Mouse (Mus musculus): ENCODE measurements around the gene Gm10382. TPM values are rescaled to one million over a fixed set of nuclear protein-coding genes. Genes with fewer than 3 reads are reported as not detected.
A peak's percentile ranks its signal among the peaks of the same experiment; 100 is the strongest.
"Not testable (repeated sequence)": the region's sequence is repeated elsewhere in the genome, so short reads cannot be mapped to it uniquely, and the experiment has no call there.

Gm10382 gene
- polyA plus RNA-seq, 1 experiment from 2014 or later, result 0.32 TPM

DNA sequence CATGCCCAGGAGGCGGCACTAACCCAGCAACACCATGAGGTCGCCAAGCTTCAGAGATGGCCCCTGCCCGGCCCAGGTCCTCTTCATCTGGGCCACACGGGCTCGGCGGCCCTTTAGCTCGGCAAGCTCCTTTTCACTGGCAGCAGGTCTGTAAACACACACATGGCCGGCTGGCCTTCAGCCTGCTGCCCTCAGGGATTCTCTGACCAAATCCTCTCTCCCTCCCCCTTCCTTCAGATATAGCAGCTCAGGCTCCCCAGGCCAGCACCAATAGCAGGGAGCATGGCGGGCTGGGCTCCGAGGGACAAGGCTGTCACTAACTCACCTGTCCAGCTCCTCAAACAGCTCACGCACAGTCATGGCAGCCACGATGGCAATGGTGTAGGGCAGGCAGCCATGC is 29.5 kb downstream of the Gm10382 start:
- Histone ChIP-seq H3K36me3 (ENCODE audit: control insufficient read depth, insufficient read depth, low read length) (peaks cover 46% of the 10 kb centered on the region), H3K9ac (ENCODE audit: low read length) (no peak overlapping the region), H3K4me1 (ENCODE audit: control insufficient read depth, insufficient read depth, low read length) (no peaks in the 10 kb centered on the region), H3K4me2 (ENCODE audit: low read depth, low read length) (no peak overlapping the region), H3K9me3 (replicated peaks; ENCODE audit: control insufficient read depth, low read length) (no peaks in the 10 kb centered on the region), H3K4me3 (replicated peaks; ENCODE audit: low read length) (no peak overlapping the region), H3K27me3 (ENCODE audit: control insufficient read depth, insufficient read depth, low read length) (no peaks in the 10 kb centered on the region), H3K27ac (ENCODE audit: low read length) (no peak overlapping the region)
- WGBS, result 90% methylated on average over 12 of the region's 12 CpGs
- no peak for ATAC-seq (ENCODE audit: insufficient read depth, low FRiP score)

DNA sequence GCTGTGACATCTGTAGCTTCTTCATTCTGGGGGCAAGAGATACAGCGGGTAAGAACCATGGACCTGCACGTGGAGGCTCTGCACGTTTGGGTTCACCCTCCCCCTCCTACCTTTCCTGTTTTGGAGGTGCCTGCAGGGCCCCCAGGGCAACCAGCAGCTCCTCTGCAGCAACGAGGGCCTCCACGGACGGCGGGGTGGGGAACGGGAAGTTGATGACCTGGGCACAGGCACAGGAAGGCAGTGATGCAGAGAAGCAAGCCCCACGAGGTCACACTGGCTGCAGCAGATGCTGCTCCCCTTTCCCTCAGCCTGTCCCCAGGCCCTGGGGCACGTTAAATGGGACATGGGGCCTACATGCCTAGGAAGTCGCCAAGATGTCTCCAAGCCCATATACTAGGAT is 30.0 kb downstream of the Gm10382 start:
- H3K36me3 ChIP-seq (ENCODE audit: control insufficient read depth, insufficient read depth, low read length), result peaks cover 51% of the 10 kb centered on the region
- ATAC-seq (ENCODE audit: insufficient read depth, low FRiP score), result no peak
- WGBS, result 81% methylated on average over 11 of the region's 11 CpGs

DNA sequence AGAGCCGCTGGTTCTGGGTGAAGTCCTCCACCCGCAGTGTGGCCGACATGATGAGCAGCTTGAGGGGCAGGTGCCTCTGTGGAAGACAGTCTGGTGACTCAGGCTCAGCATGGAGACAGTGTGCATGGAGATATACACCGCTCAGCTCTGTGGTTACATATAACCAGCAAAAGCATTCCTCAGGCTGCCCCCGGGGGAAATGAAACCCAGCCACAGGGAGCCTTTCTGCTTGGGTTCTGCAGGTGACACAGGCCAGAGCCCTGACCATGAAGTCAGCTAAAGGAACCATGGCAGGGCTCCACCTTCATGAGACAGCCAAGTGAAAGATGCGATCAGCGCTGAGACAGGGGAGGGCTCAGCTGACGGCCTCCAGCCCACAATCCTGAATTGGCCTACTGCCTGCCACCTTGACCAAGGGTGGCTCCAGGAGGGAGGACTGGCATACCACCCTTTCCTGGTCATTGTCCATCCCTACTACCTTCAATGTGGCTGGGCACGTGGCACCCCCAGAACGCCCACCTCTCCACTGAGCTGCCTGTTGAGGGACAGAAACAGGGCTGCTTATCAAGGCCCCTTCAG is 36.7 kb downstream of the Gm10382 start:
- no peak for ATAC-seq (ENCODE audit: insufficient read depth, low FRiP score)
- Histone ChIP-seq H3K9me3 (replicated peaks; ENCODE audit: control insufficient read depth, low read length) (no peaks in the 10 kb centered on the region), H3K4me3 (replicated peaks; ENCODE audit: low read length) (no peak overlapping the region), H3K36me3 (ENCODE audit: control insufficient read depth, insufficient read depth, low read length) (peaks cover 40% of the 10 kb centered on the region), H3K9ac (ENCODE audit: low read length) (no peak overlapping the region), H3K27me3 (ENCODE audit: control insufficient read depth, insufficient read depth, low read length) (no peaks in the 10 kb centered on the region), H3K4me1 (ENCODE audit: control insufficient read depth, insufficient read depth, low read length) (no peaks in the 10 kb centered on the region), H3K27ac (ENCODE audit: low read length) (no peak overlapping the region), H3K4me2 (ENCODE audit: low read depth, low read length) (no peak overlapping the region)
- WGBS, result 91% methylated on average over 10 of the region's 10 CpGs

More for the DNA sequence above, 30.0 kb downstream of the Gm10382 start:
- H3K9ac ChIP-seq (ENCODE audit: low read length), result no peak overlapping the region
- no peaks in the 10 kb centered on the region for H3K27me3 ChIP-seq (ENCODE audit: control insufficient read depth, insufficient read depth, low read length)
- no peaks in the 10 kb centered on the region for H3K4me1 ChIP-seq (ENCODE audit: control insufficient read depth, insufficient read depth, low read length)
- H3K27ac ChIP-seq (ENCODE audit: low read length), result no peak overlapping the region
- no peak overlapping the region for H3K4me3 ChIP-seq (replicated peaks; ENCODE audit: low read length)
- H3K4me2 ChIP-seq (ENCODE audit: low read depth, low read length), result no peak overlapping the region
- H3K9me3 ChIP-seq (replicated peaks; ENCODE audit: control insufficient read depth, low read length), result no peaks in the 10 kb centered on the region

DNA sequence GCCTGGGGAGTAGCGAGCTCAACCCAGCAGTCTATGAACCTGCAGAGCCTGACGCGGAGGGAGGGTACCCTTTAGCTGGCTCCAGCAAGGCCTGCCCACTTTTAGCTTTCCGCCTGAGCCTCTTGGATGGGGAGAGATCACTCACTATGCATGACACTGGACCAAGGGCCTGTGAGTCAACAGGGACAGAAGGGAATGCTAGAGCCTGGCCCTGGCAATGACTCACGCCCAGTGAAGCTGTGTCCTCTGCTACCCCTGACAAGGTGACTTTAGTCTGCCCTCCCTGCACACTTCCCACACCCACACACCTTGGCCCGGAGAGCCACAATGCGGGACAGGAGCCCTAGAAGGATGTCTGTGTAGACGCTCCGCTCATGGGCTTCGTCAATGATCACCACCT is 37.2 kb downstream of the Gm10382 start:
- Histone ChIP-seq H3K36me3 (ENCODE audit: control insufficient read depth, insufficient read depth, low read length) (peaks cover 41% of the 10 kb centered on the region), H3K4me2 (ENCODE audit: low read depth, low read length) (no peak overlapping the region), H3K9me3 (replicated peaks; ENCODE audit: control insufficient read depth, low read length) (no peaks in the 10 kb centered on the region), H3K9ac (ENCODE audit: low read length) (no peak overlapping the region), H3K27me3 (ENCODE audit: control insufficient read depth, insufficient read depth, low read length) (no peaks in the 10 kb centered on the region), H3K27ac (ENCODE audit: low read length) (no peak overlapping the region), H3K4me3 (replicated peaks; ENCODE audit: low read length) (no peak overlapping the region), H3K4me1 (ENCODE audit: control insufficient read depth, insufficient read depth, low read length) (no peaks in the 10 kb centered on the region)
- 96% methylated on average over 10 of the region's 10 CpGs for WGBS
- no peak for ATAC-seq (ENCODE audit: insufficient read depth, low FRiP score)

DNA sequence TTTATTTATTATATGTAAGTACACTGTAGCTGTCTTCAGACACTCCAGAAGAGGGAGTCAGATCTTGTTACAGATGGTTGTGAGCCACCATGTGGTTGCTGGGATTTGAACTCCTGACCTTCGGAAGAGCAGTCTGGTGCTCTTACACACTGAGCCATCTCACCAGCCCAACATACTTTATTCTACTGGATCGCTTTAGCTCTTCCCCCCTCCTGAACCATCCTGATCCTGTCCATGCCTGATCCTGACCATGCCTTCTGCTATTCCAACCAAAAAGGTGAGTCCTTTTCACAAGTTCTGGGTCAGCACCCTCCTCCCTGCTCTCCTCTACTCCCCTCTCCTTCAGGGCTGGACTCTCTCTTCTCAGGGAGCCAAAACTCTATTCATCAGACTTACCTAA is 43.2 kb downstream of the Gm10382 start:
- WGBS, result 86% methylated on average over 2 of the region's 2 CpGs
- not testable (repeated sequence) for H3K9me3 ChIP-seq (replicated peaks; ENCODE audit: control insufficient read depth, low read length); H3K9ac ChIP-seq (ENCODE audit: low read length); H3K27me3 ChIP-seq (ENCODE audit: control insufficient read depth, insufficient read depth, low read length); H3K4me2 ChIP-seq (ENCODE audit: low read depth, low read length); H3K4me3 ChIP-seq (replicated peaks; ENCODE audit: low read length); ATAC-seq (ENCODE audit: insufficient read depth, low FRiP score); H3K27ac ChIP-seq (ENCODE audit: low read length)
- Histone ChIP-seq H3K4me1 (ENCODE audit: control insufficient read depth, insufficient read depth, low read length) (peaks cover 11% of the 10 kb centered on the region), H3K36me3 (ENCODE audit: control insufficient read depth, insufficient read depth, low read length) (peaks cover 13% of the 10 kb centered on the region)

DNA sequence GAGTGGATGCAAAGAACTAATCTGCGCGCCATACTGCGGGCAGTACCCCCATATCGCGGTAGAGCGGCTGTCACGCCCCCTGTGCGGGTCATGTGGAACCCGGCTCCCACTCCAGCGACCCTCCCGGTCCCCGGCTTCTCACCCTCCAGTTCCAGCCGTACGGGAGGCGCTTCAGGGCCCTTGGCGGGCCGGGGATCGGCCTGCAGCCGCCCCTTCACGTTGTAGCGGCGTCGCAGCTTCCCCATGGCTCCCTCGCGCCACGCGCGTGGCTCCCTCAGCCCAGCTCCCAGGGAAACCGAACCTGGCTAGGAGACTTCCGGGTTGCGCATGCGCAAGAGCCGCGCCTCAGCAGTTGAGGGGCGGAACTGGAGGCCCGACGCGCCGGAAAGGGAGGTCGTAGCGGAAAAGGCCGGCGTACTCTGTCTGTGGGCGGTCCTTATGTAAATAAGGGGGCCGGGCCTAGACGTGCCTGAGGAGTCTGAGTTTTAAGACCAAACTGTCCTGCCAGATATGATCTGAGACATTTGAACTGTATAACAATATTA is 44.7 kb downstream of the Gm10382 start, which contains the start of gene Dhx37:
Gene Dhx37 (minus strand): TSS at position 329 of the 545 bp plus-strand sequence.
- ATAC-seq (ENCODE audit: insufficient read depth, low FRiP score), result peak; percentile 98
- no peaks in the 10 kb centered on the region for H3K9me3 ChIP-seq (replicated peaks; ENCODE audit: control insufficient read depth, low read length)
- peak within 1 kb of the TSS; percentile 72 for H3K4me2 ChIP-seq (ENCODE audit: low read depth, low read length)
- no peaks in the 10 kb centered on the region for H3K27me3 ChIP-seq (ENCODE audit: control insufficient read depth, insufficient read depth, low read length)
- peak within 1 kb of the TSS; percentile 70 for H3K4me3 ChIP-seq (replicated peaks; ENCODE audit: low read length)
- under 1% methylated on average over 46 of the region's 46 CpGs for WGBS
- peaks cover 9% of the 10 kb centered on the region for H3K36me3 ChIP-seq (ENCODE audit: control insufficient read depth, insufficient read depth, low read length)
- H3K27ac ChIP-seq (ENCODE audit: low read length), result no peak within 1 kb of the TSS
- H3K4me1 ChIP-seq (ENCODE audit: control insufficient read depth, insufficient read depth, low read length), result peaks cover 11% of the 10 kb centered on the region
- peak within 1 kb of the TSS; percentile 87 for H3K9ac ChIP-seq (ENCODE audit: low read length)

DNA sequence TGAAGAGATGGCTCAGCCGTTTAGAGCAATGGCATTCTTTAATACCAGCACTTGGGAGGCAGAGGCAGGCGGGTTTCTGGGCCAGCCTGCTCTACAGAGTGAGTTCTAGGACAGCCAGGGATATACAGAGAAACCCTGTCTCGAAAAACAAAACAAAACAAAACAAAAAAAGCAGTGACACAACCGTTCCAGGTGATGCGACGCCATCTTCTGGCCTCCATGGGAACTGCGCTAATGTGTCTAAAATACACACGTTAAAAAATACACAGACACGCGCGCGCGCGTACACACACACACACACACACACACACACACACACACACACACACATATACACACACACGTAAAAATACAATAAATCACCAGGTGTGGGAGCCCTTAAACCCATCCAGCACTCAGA is 45.2 kb downstream of the Gm10382 start:
- 56% methylated on average over 15 of the region's 15 CpGs for WGBS
- peak overlapping the region; percentile 70; the same call in 1 of the 2 replicates for H3K4me3 ChIP-seq (replicated peaks; ENCODE audit: low read length)
- not testable (repeated sequence) for H3K27me3 ChIP-seq (ENCODE audit: control insufficient read depth, insufficient read depth, low read length); ATAC-seq (ENCODE audit: insufficient read depth, low FRiP score); H3K9ac ChIP-seq (ENCODE audit: low read length); H3K27ac ChIP-seq (ENCODE audit: low read length); H3K9me3 ChIP-seq (replicated peaks; ENCODE audit: control insufficient read depth, low read length); H3K36me3 ChIP-seq (ENCODE audit: control insufficient read depth, insufficient read depth, low read length)
- peaks cover 11% of the 10 kb centered on the region for H3K4me1 ChIP-seq (ENCODE audit: control insufficient read depth, insufficient read depth, low read length)
- peak overlapping the region; percentile 72 for H3K4me2 ChIP-seq (ENCODE audit: low read depth, low read length)

Other genes with a start within 250 kb of the Gm10382 start
- 21.4 and 24.6 TPM in 2 replicates for gene Ncor2, start 210.1 kb upstream of the Gm10382 start, polyA plus RNA-seq (2015; fragmentation: Nextera tagmentation; extraction: Ambion mirVana)
- gene Scarb1, start 48.2 kb upstream of the Gm10382 start, polyA plus RNA-seq (2015; fragmentation: Nextera tagmentation; extraction: Ambion mirVana), result 60.6 and 61.4 TPM in 2 replicates
- 1,047 and 1,111 TPM in 2 replicates for gene Ubc, start 880 bp downstream of the Gm10382 start, polyA plus RNA-seq (2015; fragmentation: Nextera tagmentation; extraction: Ambion mirVana)
- 8.4 and 10.8 TPM in 2 replicates for gene Dhx37, start 44.8 kb downstream of the Gm10382 start, polyA plus RNA-seq (2015; fragmentation: Nextera tagmentation; extraction: Ambion mirVana)
- gene Bri3bp, start 52.2 kb downstream of the Gm10382 start, polyA plus RNA-seq (2015; fragmentation: Nextera tagmentation; extraction: Ambion mirVana), result 27.7 and 31.8 TPM in 2 replicates
- gene Aacs, start 86.5 kb downstream of the Gm10382 start, polyA plus RNA-seq (2015; fragmentation: Nextera tagmentation; extraction: Ambion mirVana), result 75.4 and 79.3 TPM in 2 replicates
- 0.26 and 0.37 TPM in 2 replicates for gene Tmem132b, start 142.5 kb downstream of the Gm10382 start, polyA plus RNA-seq (2015; fragmentation: Nextera tagmentation; extraction: Ambion mirVana)